Mouse (Mus musculus) common myeloid progenitor, adult 5-6 weeks (primary cell): Measurements from ENCODE around the gene Arpp21. TPM values are rescaled to one million over a fixed set of nuclear protein-coding genes. Genes with fewer than 3 reads are reported as not detected.

Experiments used
- ATAC-seq: replicated peaks from 2 replicates; pipeline ENCODE4 v1.8.0; 2016; ENCODE audit warnings: low read depth, mild to moderate bottlenecking, moderate TSS enrichment, inconsistent platforms; ENCODE audit not compliant: poor library complexity, severe bottlenecking
- total RNA-seq: library from RNA; stranded (forward); fragments of 200-1000, 187-1606 nt; gene quantifications from 2 replicates; pipeline ENCODE4 v1.2.3, GENCODE M21; 2017

The Arpp21 gene
- total RNA-seq, 1 experiment from 2014 or later: 3.7 TPM

DNA sequence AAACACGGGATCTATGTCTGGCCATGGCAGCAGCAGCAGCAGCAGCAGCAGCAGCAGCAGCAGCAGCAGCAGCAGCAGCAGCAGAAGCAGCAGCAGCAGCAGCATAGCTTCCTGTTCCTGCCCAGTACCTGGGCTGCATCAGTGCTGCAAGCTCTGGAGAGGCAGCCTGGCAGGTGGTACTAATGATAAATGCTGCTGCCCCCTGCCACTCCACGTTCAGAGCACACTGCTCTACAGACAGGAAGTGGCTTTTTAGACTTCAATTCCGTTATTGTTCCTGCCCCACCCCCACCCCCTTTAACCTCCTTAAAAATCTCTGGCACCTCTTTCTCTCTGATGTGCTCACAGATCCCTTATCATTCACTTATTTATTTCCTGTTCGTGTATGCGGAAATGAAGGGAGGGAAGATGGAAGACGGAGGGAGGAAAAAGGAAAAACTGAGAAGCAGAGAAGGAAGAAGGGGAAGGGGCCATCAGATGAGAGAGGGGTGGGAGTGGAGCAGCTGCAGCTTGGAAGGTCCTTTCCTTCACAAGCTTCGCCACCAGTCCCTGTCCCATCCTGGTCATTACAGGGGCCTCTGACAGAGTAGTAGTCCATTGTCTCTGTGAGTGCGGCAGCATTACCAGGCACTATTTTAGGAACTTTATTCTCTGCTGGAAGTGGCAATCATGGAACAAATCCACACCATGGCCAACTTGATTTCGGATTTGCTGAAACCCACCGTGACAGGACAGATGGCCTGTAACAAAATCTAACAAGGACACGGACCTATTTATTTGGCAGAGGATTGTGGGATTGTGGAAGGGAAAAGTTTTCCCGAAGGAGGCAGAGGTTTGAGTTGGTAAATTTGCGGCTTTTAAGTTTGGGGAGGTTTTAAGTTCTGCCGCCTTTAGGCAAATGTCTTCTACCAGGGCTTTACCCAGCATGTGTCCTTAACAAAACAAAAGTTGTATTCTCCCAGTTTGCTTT, 49.1 kb downstream of the Arpp21 start:
- ATAC-seq: peak; percentile 94

DNA sequence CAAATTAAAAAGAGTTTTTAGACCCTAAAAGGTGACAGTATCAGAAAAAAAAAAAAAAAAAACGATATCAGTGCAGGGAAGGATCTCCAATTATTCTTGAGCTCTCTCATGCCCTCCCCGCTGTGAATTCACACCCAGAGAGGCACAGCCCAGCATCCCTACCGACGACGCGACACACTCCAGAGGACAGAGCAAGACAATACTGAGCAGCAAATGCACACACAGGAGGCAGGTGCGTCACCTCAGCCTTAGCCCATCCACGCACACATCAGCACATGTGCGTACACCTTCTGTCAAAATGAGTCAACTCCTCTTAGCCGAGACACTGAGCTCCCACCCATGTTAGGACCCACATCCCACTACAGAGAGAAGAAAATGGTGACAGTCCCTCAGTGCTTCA, 50.0 kb downstream of the Arpp21 start:
- no peak for ATAC-seq

- no peak for ATAC-seq
Measured at GRCm38 (mm10) chr9:112182738-112183137, 53.0 kb downstream of the Arpp21 start.

- peak; percentile 85 for ATAC-seq
Measured at GRCm38 (mm10) chr9:112180006-112180405, 55.7 kb downstream of the Arpp21 start.

- no peak for ATAC-seq
Measured at GRCm38 (mm10) chr9:112178438-112178837, 57.3 kb downstream of the Arpp21 start.

GRCm38 (mm10) chr9:112177569-112177968, 58.2 kb downstream of the Arpp21 start:
- no peak for ATAC-seq

GRCm38 (mm10) chr9:112176317-112176716, 59.4 kb downstream of the Arpp21 start:
- no peak for ATAC-seq

- ATAC-seq: peak; percentile 81
Measured at GRCm38 (mm10) chr9:112174407-112175357, 61.1 kb downstream of the Arpp21 start.

DNA sequence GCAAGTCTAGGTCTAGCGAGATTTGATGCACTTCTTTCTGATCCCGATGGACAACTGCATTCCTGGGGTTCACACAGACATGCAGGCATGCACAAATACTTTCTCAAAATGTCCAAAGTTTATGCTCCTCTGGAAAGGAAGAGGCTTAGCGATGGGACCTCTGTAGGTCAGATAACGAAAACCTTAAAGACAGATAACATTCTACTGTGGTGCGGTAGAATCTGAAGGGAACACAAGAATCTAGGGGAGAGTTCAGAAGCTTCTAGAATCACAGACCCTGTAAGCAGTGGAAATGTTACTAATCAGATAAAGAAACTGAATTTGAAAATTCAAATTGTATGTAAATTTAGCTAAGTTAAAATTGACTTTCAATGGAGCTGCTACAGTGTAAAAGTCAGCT, 62.0 kb downstream of the Arpp21 start:
- ATAC-seq: no peak

DNA sequence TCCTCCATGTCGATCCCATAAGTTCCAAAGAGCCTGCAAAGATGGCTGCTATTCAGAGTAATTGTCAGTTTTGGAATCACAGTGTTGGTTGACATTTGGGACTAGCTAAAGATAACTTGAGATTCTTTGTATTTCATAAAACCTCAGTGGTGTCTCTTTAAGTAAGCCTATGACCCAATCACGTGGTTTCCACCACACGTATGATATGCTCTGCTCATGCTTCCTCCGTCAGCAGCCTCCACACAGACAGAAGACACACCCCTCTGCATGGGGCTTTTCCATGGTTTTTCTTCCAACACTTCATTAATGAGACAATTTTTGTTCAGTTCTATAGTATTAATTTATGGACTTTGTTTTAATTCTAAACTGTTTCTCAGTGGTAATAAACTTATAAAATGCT, 71.1 kb downstream of the Arpp21 start:
- ATAC-seq: peak; percentile 58

DNA sequence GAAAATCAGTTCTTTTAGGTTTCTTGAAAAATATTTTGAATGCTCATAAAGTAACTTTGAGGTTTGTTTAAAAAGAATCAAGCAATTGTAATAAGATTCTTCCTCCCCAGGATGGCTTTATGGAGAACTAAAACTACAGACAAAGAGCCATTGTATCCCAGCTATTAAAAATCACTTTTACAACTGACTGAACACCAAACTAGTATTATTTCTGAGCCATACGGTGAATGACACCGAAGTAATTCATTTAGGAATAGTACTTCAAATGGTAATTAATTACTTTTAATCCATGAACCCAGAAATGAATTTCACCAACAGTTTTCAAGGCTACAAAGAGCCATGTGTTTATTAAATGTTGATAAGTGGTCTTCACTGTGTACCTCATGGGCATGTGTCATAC, 74.8 kb downstream of the Arpp21 start:
- no peak for ATAC-seq

GRCm38 (mm10) chr9:112153972-112154371, 81.8 kb downstream of the Arpp21 start:
- ATAC-seq: peak; percentile 78

DNA sequence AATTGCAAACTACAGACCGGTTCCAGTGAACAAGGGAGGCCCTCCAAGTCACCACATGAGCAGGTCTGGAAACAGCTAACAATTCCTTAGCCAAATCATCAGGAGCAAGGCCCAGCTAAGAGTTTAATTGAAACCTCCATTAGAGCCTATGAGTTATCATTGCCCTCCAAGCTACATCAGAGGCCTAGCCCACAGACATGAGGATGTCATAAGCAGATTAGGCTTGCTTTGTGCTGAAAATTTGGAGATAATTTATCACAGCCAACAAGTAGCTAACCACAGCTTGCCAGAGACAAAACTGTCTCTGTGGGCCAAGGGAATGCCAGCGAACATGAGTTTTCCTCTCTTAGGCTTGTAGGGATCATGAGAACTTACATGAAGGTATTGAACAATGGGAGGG, 83.0 kb downstream of the Arpp21 start:
- peak; percentile 47; the same call in 1 of the 2 replicates for ATAC-seq

DNA sequence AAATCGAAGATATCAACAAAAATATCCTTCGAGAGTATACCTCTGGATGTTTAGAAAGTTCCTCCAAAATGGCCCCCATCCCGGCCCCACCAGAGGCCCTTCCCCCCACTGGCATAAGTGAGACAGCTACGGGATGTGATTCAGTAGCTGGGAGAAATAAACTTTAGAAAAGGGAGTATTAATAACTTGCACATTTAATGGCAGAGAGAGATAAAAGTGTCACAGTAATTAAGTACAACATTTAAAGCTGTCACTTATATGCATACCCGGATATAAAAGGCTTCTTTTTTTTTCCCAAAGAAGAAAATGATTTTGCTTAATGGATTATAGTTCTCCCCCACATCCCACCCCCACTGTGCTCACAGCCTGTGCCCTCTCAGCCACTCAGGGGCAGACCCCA, 84.6 kb downstream of the Arpp21 start:
- no peak for ATAC-seq

DNA sequence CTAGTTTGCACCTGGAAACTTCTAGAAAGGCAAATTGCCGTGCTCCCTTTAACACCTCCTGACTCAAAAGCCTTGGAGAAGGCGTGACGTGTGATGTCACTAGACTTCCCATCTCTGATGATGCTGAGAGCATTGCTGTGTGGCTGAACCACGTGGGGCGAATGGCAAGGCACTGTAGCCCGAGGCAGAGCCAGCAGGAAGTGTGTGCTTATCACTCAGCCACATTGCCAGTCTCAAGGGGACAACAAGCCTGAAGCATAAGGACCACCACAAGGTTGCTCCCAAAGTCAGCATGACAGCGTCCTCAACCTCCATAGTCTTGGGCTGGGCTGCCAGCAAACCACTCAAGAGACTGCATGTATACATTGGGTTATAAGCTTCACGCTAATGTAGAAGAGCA, 95.1 kb downstream of the Arpp21 start:
- ATAC-seq: peak; percentile 97

DNA sequence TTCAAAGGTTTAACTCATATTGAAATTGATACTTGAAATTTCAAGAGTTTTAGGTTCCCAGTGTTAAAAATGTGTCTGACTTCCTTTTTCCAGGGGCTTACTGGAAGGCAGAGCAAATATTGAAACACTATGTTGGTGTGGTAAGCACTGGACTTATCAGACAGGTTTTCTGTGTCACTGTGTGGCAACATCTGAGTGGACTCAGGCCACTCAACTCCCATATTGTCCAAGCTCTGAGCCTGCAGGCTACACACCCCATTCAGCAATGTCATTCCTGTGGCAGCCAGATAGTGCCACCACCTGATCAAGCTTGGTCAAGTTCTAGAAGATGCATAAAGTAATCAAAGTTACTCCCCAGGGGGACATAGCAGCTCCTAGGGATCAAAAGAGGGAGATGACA, 97.9 kb downstream of the Arpp21 start:
- no peak; the same call in 1 of the 2 replicates for ATAC-seq

DNA sequence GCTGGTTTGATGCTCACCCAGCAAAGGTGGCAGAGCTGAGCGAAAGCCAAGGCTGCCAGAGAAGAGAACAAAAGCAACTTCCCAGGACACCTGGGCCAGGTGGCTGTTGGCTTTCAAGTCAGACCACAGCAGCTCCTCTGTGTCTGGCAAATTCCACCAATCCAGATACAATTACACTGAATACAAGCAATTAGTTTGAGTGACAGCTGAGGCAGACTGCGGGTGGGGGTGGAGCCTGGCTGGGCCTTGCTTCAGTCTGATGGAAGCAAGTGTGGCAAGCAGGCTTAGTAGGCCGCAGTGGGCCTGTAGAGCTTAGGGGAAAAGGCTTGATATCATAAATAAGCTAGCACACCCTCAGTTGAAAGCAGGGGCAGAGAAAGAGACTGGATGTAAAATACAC, 104.9 kb downstream of the Arpp21 start:
- ATAC-seq: no peak

- no peak for ATAC-seq
Measured at GRCm38 (mm10) chr9:112124667-112125066, 111.1 kb downstream of the Arpp21 start.

- no peak for ATAC-seq
Measured at GRCm38 (mm10) chr9:112124184-112124583, 111.6 kb downstream of the Arpp21 start.

DNA sequence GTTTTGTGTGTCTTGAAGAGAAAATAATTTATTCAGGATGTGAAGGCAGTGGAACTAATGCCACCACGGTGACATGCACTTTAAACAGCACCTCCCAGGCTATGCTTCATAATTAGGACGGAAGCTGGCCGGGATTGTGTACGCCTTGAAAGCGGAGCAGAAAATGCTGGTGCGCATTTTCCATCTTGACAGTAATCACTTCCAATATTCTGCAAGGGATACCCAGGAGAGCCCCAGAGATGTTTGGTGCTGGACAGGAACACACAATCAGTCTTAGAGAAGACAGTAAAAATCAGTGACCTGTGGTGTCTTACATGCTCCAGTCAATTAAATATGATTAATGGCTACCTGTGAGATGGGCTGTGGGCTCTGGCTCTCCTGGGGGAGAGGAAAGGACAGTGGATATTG, 112.3 kb downstream of the Arpp21 start:
- no peak for ATAC-seq

GRCm38 (mm10) chr9:112119535-112119934, 116.2 kb downstream of the Arpp21 start:
- no peak for ATAC-seq
